ENCODE assay signal across 21 mouse cellular contexts in the genomic region with DNA sequence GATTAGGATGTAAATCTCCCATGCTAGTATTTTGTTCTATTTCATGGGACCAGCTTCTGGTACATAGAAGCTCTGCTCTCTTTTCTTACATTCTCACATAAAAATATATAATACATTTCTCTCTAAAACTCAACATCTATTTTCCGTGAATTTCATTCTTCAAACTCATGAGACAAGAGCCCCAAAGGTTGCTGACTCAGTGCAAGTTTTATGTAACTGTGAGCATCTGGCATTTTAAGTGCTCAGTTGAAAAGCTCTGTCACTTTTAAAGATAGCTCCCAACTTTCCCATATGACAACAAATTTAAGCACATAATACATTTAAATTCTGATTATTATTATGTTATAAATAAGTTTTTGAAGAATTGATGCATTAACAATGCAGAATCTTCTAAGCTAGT.
"Had no signal": no experiment of that assay in that cellular context is flagged by ENCODE, and none has a peak within 500 bp of the region (broad histone marks: within the 10 kb centered on the region; RNA-seq: fewer than 3 reads in every experiment).

No protein-coding gene starts in this region.

- H3K4me3 ChIP-seq: heart, adult 2 months; heart, embryonic 13.5 days; heart, embryonic 15.5 days; intestine, embryonic 15.5 days; layer of hippocampus, adult 2 months; limb, embryonic 13.5 days; limb, embryonic 15.5 days; liver, embryonic 12.5 days had no signal

- H3K27ac ChIP-seq: heart, adult 2 months; heart, embryonic 13.5 days; heart, embryonic 15.5 days; hindbrain, embryonic 14.5 days; intestine, embryonic 15.5 days; layer of hippocampus, adult 2 months; limb, embryonic 13.5 days; limb, embryonic 15.5 days; liver, embryonic 12.5 days had no signal

- DNase-seq: forebrain, postnatal 0 days; gastrocnemius, postnatal 14 days; gastrocnemius, postnatal 36 days; heart, adult 11 months; heart, adult 2 months; heart, postnatal 14 days; heart, postnatal 36 days; kidney, adult 18-20 months; kidney, adult 8-10 months; kidney, postnatal 10 days; kidney, postnatal 25 days; kidney, postnatal 4 days; left cerebral cortex, postnatal 4 days had no signal
